Mouse (Mus musculus) myocyte (in vitro differentiated cells): ENCODE measurements around the gene Rnf220. TPM values are rescaled to one million over a fixed set of nuclear protein-coding genes. Genes with fewer than 3 reads are reported as not detected.

Experiments
- H3K27me3 ChIP-seq: one replicate; pipeline ENCODE4 v1.6.1; 2011; ENCODE audit not compliant: control insufficient read depth, insufficient read depth, insufficient read length
- H3K36me3 ChIP-seq: one replicate; pipeline ENCODE4 v1.6.1; 2011; ENCODE audit not compliant: control insufficient read depth, insufficient read depth
- H3K4me2 ChIP-seq: one replicate; pipeline ENCODE4 v1.6.1; 2011; ENCODE audit warnings: low read depth, control low read depth
- H3K4me3 ChIP-seq: one replicate; pipeline ENCODE4 v1.5.1; 2011; ENCODE audit warnings: mild to moderate bottlenecking, control low read depth, moderate library complexity
- H3K79me2 ChIP-seq: one replicate; pipeline ENCODE4 v1.6.1; 2011; ENCODE audit not compliant: control insufficient read depth, insufficient read depth
- H3ac ChIP-seq: one replicate; pipeline ENCODE4 v1.6.1; 2011; ENCODE audit not compliant: control insufficient read depth, insufficient read length
- CEBPB ChIP-seq: IDR thresholded peaks from 2 replicates; pipeline ENCODE4 v1.6.1; 2011; ENCODE audit warnings: mild to moderate bottlenecking, moderate library complexity; ENCODE audit not compliant: poor library complexity, insufficient read depth, severe bottlenecking
- E2F4 ChIP-seq: IDR thresholded peaks from one replicate; pipeline ENCODE4 v1.6.1; 2011; ENCODE audit warnings: mild to moderate bottlenecking, control low read depth, moderate library complexity; ENCODE audit not compliant: insufficient read depth
- MAX ChIP-seq: IDR thresholded peaks from one replicate; pipeline ENCODE4 v1.6.1; 2011; ENCODE audit warnings: low read depth, mild to moderate bottlenecking, control low read depth
- MYOD1 ChIP-seq, 3 experiments: IDR thresholded peaks; one replicate each; pipeline ENCODE4 v1.6.1; 2011; ENCODE audit warnings: control low read depth in 2 of 3, low read depth in 2 of 3, mild to moderate bottlenecking in 2 of 3, moderate library complexity in 1 of 3; ENCODE audit not compliant: insufficient read length in 2 of 3, control insufficient read depth in 1 of 3
- MYOG ChIP-seq, 3 experiments: IDR thresholded peaks; one replicate each; pipeline ENCODE4 v1.6.1; 2011; ENCODE audit warnings: control low read depth in 2 of 3, low read depth in 2 of 3, mild to moderate bottlenecking in 2 of 3; ENCODE audit not compliant: insufficient read length in 2 of 3, control insufficient read depth in 1 of 3, insufficient read depth in 1 of 3
- POLR2A ChIP-seq: IDR thresholded peaks from one replicate; pipeline ENCODE4 v1.6.1; 2011; ENCODE audit warnings: low read depth, mild to moderate bottlenecking, control low read depth, moderate library complexity; ENCODE audit not compliant: insufficient read length
- POLR2AphosphoS2 ChIP-seq: IDR thresholded peaks from one replicate; pipeline ENCODE4 v1.6.1; 2011; ENCODE audit warnings: low read depth, control low read depth; ENCODE audit not compliant: insufficient read length
- REST ChIP-seq: IDR thresholded peaks from one replicate; pipeline ENCODE4 v1.6.1; 2011; ENCODE audit warnings: mild to moderate bottlenecking, control low read depth, moderate library complexity; ENCODE audit not compliant: insufficient read depth, insufficient read length
- SRF ChIP-seq: IDR thresholded peaks from one replicate; pipeline ENCODE4 v1.6.1; 2011; ENCODE audit warnings: low read depth; ENCODE audit not compliant: control insufficient read depth, insufficient read length
- TCF12 ChIP-seq: IDR thresholded peaks from one replicate; pipeline ENCODE4 v1.6.1; 2011; ENCODE audit warnings: mild to moderate bottlenecking, control low read depth; ENCODE audit not compliant: poor library complexity, insufficient read depth, severe bottlenecking
- TCF3 ChIP-seq: IDR thresholded peaks from one replicate; pipeline ENCODE4 v1.6.1; 2011; ENCODE audit warnings: low read depth, control low read depth; ENCODE audit not compliant: insufficient read length
- USF1 ChIP-seq: IDR thresholded peaks from one replicate; pipeline ENCODE4 v1.6.1; 2011; ENCODE audit warnings: low read depth, mild to moderate bottlenecking, control low read depth, moderate library complexity
- polyA plus RNA-seq: library from polyadenylated mRNA; unstranded; fragments of >200 nt; fragmentation: generic; extraction: Trizol; gene quantifications from one replicate; pipeline ENCODE4 v1.2.1, GENCODE M21; 2012; ENCODE audit warnings: missing spikeins

Gene Rnf220
- polyA plus RNA-seq, 1 experiment, result 60.4 TPM

DNA sequence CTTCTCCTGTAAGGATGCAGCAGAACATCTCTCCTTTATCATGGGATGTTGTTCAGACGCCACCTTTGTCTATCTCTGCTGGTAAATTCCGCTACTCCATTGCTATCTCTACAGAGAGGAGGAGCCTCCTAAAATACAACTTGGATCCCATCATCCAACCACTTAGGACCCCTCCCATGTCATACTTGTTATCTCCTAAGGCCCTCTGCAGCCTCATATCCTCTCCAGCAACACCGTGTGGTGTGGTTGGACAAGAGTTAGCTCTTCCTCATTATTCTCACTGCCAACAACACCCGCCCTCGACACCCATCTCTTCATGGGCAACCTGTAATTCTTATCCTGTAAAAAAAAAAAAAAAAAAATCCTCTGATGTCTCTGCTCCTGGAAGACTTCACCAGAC, 175.8 kb downstream of the Rnf220 start:
- Histone ChIP-seq H3K36me3 (no peaks in the 10 kb centered on the region), H3K4me2 (no peak overlapping the region), H3ac (no peak overlapping the region), H3K27me3 (no peaks in the 10 kb centered on the region), H3K79me2 (no peaks in the 10 kb centered on the region), H3K4me3 (no peak overlapping the region)
- TF ChIP-seq REST (no peak), MAX (no peak), TCF3 (no peak), SRF (no peak), POLR2A (no peak), POLR2AphosphoS2 (no peak), E2F4 (no peak), USF1 (no peak), MYOG (IDR thresholded peaks at IDR 0.05; ENCODE audit: control insufficient read depth in 1 of 3, insufficient read depth in 1 of 3, insufficient read length in 2 of 3, low read depth in 2 of 3) (no peak), TCF12 (no peak), CEBPB (no peak), MYOD1 (IDR thresholded peaks at IDR 0.05; ENCODE audit: control insufficient read depth in 1 of 3, insufficient read length in 2 of 3, low read depth in 2 of 3) (no peak)

DNA sequence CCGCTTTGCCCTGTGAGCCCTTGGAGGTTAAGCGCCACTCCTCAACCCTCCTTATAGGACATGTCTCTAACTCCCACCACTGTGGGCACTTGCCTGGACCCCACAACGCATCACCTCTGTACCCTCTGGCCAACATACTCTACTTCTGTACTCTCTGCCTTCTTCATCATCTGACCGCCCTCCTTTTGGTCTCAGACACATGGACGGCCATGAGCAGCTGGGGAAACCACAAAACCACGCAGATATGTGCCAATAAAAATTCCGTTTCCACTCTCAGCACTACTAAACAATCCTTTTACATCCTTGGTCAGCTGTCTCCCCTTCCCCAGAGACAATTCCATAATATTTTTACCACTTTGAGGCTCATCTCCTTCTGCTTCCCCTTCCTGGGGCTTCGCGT, 178.3 kb downstream of the Rnf220 start:
- Histone ChIP-seq H3K4me3 (no peak overlapping the region), H3K79me2 (no peaks in the 10 kb centered on the region), H3ac (no peak overlapping the region), H3K4me2 (peak overlapping the region; percentile 96), H3K36me3 (no peaks in the 10 kb centered on the region), H3K27me3 (no peaks in the 10 kb centered on the region)
- TF ChIP-seq MYOD1 (IDR thresholded peaks at IDR 0.05; ENCODE audit: control insufficient read depth in 1 of 3, insufficient read length in 2 of 3, low read depth in 2 of 3) (peak; percentile 96 to 98 (median 98)), USF1 (peak; percentile 29), TCF12 (peak; percentile 95), E2F4 (no peak), REST (no peak), TCF3 (peak; percentile 64), MYOG (IDR thresholded peaks at IDR 0.05; ENCODE audit: control insufficient read depth in 1 of 3, insufficient read depth in 1 of 3, insufficient read length in 2 of 3, low read depth in 2 of 3) (peak in 2 of 3 experiments; percentile 82 to 90)

DNA sequence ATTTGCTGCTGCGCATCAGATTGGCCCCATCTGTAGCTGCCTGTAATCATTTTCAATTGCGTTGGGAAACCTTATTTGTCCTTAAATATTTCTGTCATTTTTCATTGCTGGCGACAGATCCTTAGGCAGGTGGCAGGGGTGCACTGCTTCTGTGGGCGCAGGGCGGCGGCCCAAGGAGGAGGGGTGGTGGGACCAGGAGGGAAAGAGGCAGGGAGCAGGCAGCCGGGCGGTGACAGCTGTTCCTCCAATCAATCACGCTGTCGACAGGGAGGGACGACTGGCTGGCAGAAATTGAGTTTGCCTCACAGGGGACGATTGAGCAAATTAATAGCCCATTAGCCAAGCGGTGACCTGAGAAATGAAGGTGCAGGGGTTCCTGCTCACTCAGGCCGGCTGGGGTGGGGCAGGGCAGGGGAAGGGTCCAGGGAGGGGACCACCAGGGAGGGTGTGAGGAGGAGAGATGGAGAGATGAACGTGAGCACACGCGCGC, 179.1 kb downstream of the Rnf220 start:
- Histone ChIP-seq H3K79me2 (no peaks in the 10 kb centered on the region), H3K27me3 (no peaks in the 10 kb centered on the region), H3K4me2 (peak overlapping the region; percentile 96), H3ac (no peak overlapping the region), H3K4me3 (no peak overlapping the region), H3K36me3 (no peaks in the 10 kb centered on the region)
- TF ChIP-seq POLR2AphosphoS2 (no peak), MYOD1 (IDR thresholded peaks at IDR 0.05; ENCODE audit: control insufficient read depth in 1 of 3, insufficient read length in 2 of 3, low read depth in 2 of 3) (peak; percentile 95 to 100 (median 100)), MYOG (IDR thresholded peaks at IDR 0.05; ENCODE audit: control insufficient read depth in 1 of 3, insufficient read depth in 1 of 3, insufficient read length in 2 of 3, low read depth in 2 of 3) (peak; percentile 64 to 99 (median 96)), USF1 (no peak), SRF (no peak), POLR2A (no peak), MAX (no peak), E2F4 (no peak), TCF3 (peak; percentile 98), REST (no peak), TCF12 (peak; percentile 97), CEBPB (peak; percentile 8; the same call in 1 of the 2 replicates)

DNA sequence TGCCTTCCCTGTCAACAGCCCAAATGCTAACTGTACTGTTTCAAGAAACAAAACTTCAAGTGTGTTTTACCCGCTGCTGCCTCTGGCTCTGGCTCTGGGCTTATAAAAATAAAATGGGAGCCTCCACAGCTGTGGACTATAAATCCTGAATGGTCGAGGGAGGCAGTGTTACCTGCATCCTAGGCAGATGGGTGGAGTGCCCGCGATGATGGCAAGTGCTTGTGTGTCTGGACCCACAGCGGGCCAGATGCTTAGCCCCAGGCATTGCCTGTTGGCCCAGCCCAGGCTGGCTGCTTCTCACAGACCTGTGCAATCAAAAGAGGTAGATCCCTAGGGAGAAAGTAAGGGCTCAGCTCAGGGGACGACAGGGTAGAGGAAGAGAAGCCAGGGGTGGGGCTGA, 180.1 kb downstream of the Rnf220 start:
- no peak overlapping the region for H3ac ChIP-seq
- no peak overlapping the region for H3K4me3 ChIP-seq
- no peaks in the 10 kb centered on the region for H3K79me2 ChIP-seq
- TF ChIP-seq CEBPB (no peak), MAX (no peak), MYOD1 (IDR thresholded peaks at IDR 0.05; ENCODE audit: control insufficient read depth in 1 of 3, insufficient read length in 2 of 3, low read depth in 2 of 3) (peak in 2 of 3 experiments; percentile 24 to 35), MYOG (IDR thresholded peaks at IDR 0.05; ENCODE audit: control insufficient read depth in 1 of 3, insufficient read depth in 1 of 3, insufficient read length in 2 of 3, low read depth in 2 of 3) (peak in 1 of 3 experiments; percentile 29)
- H3K4me2 ChIP-seq, result no peak overlapping the region
- H3K36me3 ChIP-seq, result no peaks in the 10 kb centered on the region
- H3K27me3 ChIP-seq, result no peaks in the 10 kb centered on the region

DNA sequence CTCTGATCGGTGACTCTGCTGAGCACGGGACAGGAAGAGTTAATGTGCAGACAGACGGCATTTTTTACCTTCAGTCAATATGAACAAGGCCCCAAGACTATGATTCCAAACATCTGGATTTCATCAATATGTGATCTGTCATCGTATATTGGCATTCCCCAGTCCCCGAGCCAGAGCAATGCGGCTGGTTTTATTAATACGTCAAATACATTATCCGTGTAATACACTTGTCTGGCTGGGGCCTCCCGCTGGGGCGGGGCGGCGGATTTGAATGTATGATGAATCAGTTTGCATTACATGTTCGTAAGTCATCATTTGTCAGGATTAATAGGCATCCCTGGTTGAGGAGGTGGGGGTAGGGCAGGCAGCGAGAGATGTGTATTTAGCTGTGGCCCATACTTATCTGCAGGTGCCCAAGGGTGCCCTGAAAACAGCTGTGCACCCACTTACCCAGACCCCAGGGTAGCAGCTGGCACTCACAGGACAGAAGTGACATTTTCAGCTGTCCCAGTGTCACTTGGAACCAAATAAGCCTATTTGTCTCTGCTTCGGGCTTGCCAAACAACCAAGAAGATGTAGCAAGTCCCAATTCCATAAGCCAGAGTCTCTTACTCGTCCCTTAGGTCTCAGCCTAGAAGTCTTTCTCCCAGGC, 181.9 kb downstream of the Rnf220 start:
- H3K4me2 ChIP-seq, result peak overlapping the region; percentile 3

More for the DNA sequence above, 181.9 kb downstream of the Rnf220 start:
- Histone ChIP-seq H3K4me3 (no peak overlapping the region), H3K27me3 (no peaks in the 10 kb centered on the region), H3K79me2 (no peaks in the 10 kb centered on the region), H3ac (no peak overlapping the region), H3K36me3 (no peaks in the 10 kb centered on the region)
- peak; percentile 44 to 88 (median 57) for TF ChIP-seq MYOG (IDR thresholded peaks at IDR 0.05; ENCODE audit: control insufficient read depth in 1 of 3, insufficient read depth in 1 of 3, insufficient read length in 2 of 3, low read depth in 2 of 3)
- TF ChIP-seq MYOD1 (IDR thresholded peaks at IDR 0.05; ENCODE audit: control insufficient read depth in 1 of 3, insufficient read length in 2 of 3, low read depth in 2 of 3), result peak in 2 of 3 experiments; percentile 49 to 83
- TF ChIP-seq E2F4, result no peak
- TF ChIP-seq TCF3, result peak; percentile 70
- no peak for TF ChIP-seq REST
- peak; percentile 61 for TF ChIP-seq TCF12
